Mouse (Mus musculus) T-cell, adult 2 months (primary cell): ENCODE data around the gene Pam.
"Not testable (repeated sequence)": the region's sequence is repeated elsewhere in the genome, so short reads cannot be mapped to it uniquely, and the experiment has no call there.

Experiments used
- DNase-seq: peaks from one replicate; pipeline ENCODE4 v3.0.0; 2022; ENCODE audit warnings: low spot score

Gene Pam

GRCm38 (mm10) chr1:97768089-97768488 lies 327.4 kb downstream of the Pam start:
- DNase-seq, result no peak

GRCm38 (mm10) chr1:97765712-97766111 lies 329.7 kb downstream of the Pam start:
- not testable (repeated sequence) for DNase-seq

- DNase-seq, result no peak
Measured at GRCm38 (mm10) chr1:97761477-97761876, 334.0 kb downstream of the Pam start.

GRCm38 (mm10) chr1:97760598-97760997 lies 334.8 kb downstream of the Pam start:
- DNase-seq, result no peak

- no peak for DNase-seq
Measured at GRCm38 (mm10) chr1:97759841-97760240, 335.6 kb downstream of the Pam start.

- DNase-seq, result no peak
Measured at GRCm38 (mm10) chr1:97754392-97754791, 341.1 kb downstream of the Pam start.

- DNase-seq, result no peak
Measured at GRCm38 (mm10) chr1:97753216-97753615, 342.2 kb downstream of the Pam start.

GRCm38 (mm10) chr1:97748163-97748562 lies 347.3 kb downstream of the Pam start:
- DNase-seq, result no peak

GRCm38 (mm10) chr1:97746261-97746660 lies 349.2 kb downstream of the Pam start:
- no peak for DNase-seq

GRCm38 (mm10) chr1:97745712-97746111 lies 349.7 kb downstream of the Pam start:
- DNase-seq, result no peak
